8 mouse cellular contexts compared by ENCODE assay signal in the genomic region with DNA sequence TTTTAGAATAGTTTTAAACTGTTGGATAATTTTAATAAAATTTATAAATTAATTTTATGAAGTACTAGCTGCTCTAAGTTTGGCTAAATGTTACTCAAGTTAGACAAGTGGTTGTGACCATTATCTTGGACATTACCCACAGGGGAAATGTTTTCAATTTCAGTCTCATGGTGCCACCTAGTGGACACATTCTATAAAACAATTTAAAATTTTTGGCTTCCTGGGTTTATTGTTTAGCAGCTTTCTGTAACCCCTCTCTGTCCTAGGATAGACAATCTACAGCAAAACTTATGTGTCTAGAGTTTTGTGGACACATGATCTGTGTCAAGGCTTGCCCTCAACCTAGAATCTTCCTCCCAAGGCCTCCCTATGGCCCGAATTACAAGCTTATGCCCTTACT. TPM values are rescaled to one million over a fixed set of nuclear protein-coding genes. Genes with fewer than 3 reads are reported as not detected.
DNase-seq lines count a peak whose midpoint lies in the region; ATAC-seq lines count a peak whose summit lies in the region.

No protein-coding gene starts in this region.

- no peaks in the 10 kb centered on the region for H3K27me3 ChIP-seq in neural tube, embryonic 11.5 days (ENCODE audit: control insufficient read depth, insufficient read depth, low read length)

- peak; percentile 68 for DNase-seq in gastrocnemius, adult 18-20 months (ENCODE audit: low spot score)
- no peak for DNase-seq in gastrocnemius, postnatal 25 days
- DNase-seq in neural tube, embryonic 11.5 days (ENCODE audit: low spot score), result no peak
- DNase-seq in neural tube, embryonic 10.5 days (ENCODE audit: extremely low spot score, low spot score), result no peak
- DNase-seq in embryo, embryonic 10.5 days (ENCODE audit: low spot score), result peak; percentile 86
- peak; percentile 70 for DNase-seq in hindlimb bud, embryonic 11.5 days (ENCODE audit: extremely low spot score, low read depth, low spot score)
- DNase-seq in retina, postnatal 1 day, result peak; percentile 71
- DNase-seq in adrenal gland, postnatal 10 days, result no peak

- H3K27ac ChIP-seq in neural tube, embryonic 11.5 days (ENCODE audit: low read depth, low read length), result no peak overlapping the region

- no peaks in the 10 kb centered on the region for H3K4me1 ChIP-seq in neural tube, embryonic 11.5 days (ENCODE audit: control insufficient read depth, insufficient read depth, low read length)

- ATAC-seq in neural tube, embryonic 11.5 days (ENCODE audit: insufficient read depth, low FRiP score, low TSS enrichment), result peak; percentile 70; the same call in 1 of the 2 replicates

- no peak overlapping the region for H3K4me2 ChIP-seq in neural tube, embryonic 11.5 days (ENCODE audit: low read depth)

- H3K36me3 ChIP-seq in neural tube, embryonic 11.5 days (ENCODE audit: control insufficient read depth, insufficient read depth, low read length), result no peaks in the 10 kb centered on the region

- H3K9me3 ChIP-seq in neural tube, embryonic 11.5 days (ENCODE audit: control insufficient read depth, low read length), result no peaks in the 10 kb centered on the region

- WGBS in neural tube, embryonic 11.5 days, result 34% methylated on average over 1 of the region's 1 CpGs

- no peak overlapping the region for H3K9ac ChIP-seq in neural tube, embryonic 11.5 days (ENCODE audit: low read length)

- H3K4me3 ChIP-seq in neural tube, embryonic 11.5 days (ENCODE audit: low read depth, low read length), result no peak overlapping the region

RNA-seq across cellular contexts. Expression of a gene that starts 54.9 kb away (rescaled TPM):
- 1 to 10 TPM; 4.9 to 9.4 TPM for total RNA-seq in gastrocnemius, adult 18-20 months (2021)
- total RNA-seq in gastrocnemius, postnatal 25 days (2021), result 10 to 100 TPM; 12.4 to 14.1 TPM
- polyA plus RNA-seq in neural tube, embryonic 11.5 days (2014; fragmentation: Nextera tagmentation; extraction: Ambion mirVana), result 26.1 and 28.6 TPM in 2 replicates
- 10 to 100 TPM; 67.3 to 84.2 TPM for total RNA-seq in adrenal gland, postnatal 10 days (2021)

Comparison
In these comparisons a context has a peak if more than half of its experiments do, and no peak if none do; other contexts are left out.
1. DNase-seq: peak in gastrocnemius, adult 18-20 months (single experiment), embryo, embryonic 10.5 days (single experiment), hindlimb bud, embryonic 11.5 days (single experiment) and retina, postnatal 1 day (single experiment); none in gastrocnemius, postnatal 25 days (single experiment), neural tube, embryonic 11.5 days (single experiment), neural tube, embryonic 10.5 days (single experiment) and adrenal gland, postnatal 10 days (single experiment).
2. RNA of a gene that starts 54.9 kb away (total RNA-seq): 67.3 to 84.2 TPM in adrenal gland, postnatal 10 days; 12.4 to 14.1 TPM in gastrocnemius, postnatal 25 days and 4.9 to 9.4 TPM in gastrocnemius, adult 18-20 months; every median in the first group is over 4 times any median in the second.